Mouse (Mus musculus): ENCODE data around the gene Slc4a1. TPM values are rescaled to one million over a fixed set of nuclear protein-coding genes. Genes with fewer than 3 reads are reported as not detected.

The Slc4a1 gene
- polyA plus RNA-seq, 1 experiment from 2014 or later, result 3.0 TPM

- WGBS, result 56% methylated on average over 4 of the region's 4 CpGs
Measured at GRCm38 (mm10) chr11:102341101-102341500, 24.9 kb downstream of the Slc4a1 start.

GRCm38 (mm10) chr11:102339624-102340023 lies 26.4 kb downstream of the Slc4a1 start:
- Histone ChIP-seq H3K9ac (ENCODE audit: low read depth, low read length) (no peak overlapping the region), H3K4me3 (ENCODE audit: low read length) (no peak overlapping the region), H3K4me2 (replicated peaks; ENCODE audit: low read depth, low read length) (no peak overlapping the region), H3K4me1 (ENCODE audit: control insufficient read depth, insufficient read depth, low read length) (no peaks in the 10 kb centered on the region), H3K9me3 (ENCODE audit: control insufficient read depth, low read length) (no peaks in the 10 kb centered on the region), H3K36me3 (ENCODE audit: control insufficient read depth, insufficient read depth, low read length) (no peaks in the 10 kb centered on the region), H3K27ac (ENCODE audit: low read depth, low read length) (no peak overlapping the region), H3K27me3 (ENCODE audit: control insufficient read depth, insufficient read depth, low read length) (no peaks in the 10 kb centered on the region)
- no peak for ATAC-seq (ENCODE audit: low FRiP score, low TSS enrichment)
- 70% methylated on average over 4 of the region's 4 CpGs for WGBS

More at GRCm38 (mm10) chr11:102341101-102341500, 24.9 kb downstream of the Slc4a1 start:
- Histone ChIP-seq H3K4me3 (ENCODE audit: low read length) (no peak overlapping the region), H3K27me3 (ENCODE audit: control insufficient read depth, insufficient read depth, low read length) (no peaks in the 10 kb centered on the region), H3K27ac (ENCODE audit: low read depth, low read length) (no peak overlapping the region), H3K9ac (ENCODE audit: low read depth, low read length) (no peak overlapping the region), H3K36me3 (ENCODE audit: control insufficient read depth, insufficient read depth, low read length) (no peaks in the 10 kb centered on the region), H3K4me1 (ENCODE audit: control insufficient read depth, insufficient read depth, low read length) (no peaks in the 10 kb centered on the region), H3K4me2 (replicated peaks; ENCODE audit: low read depth, low read length) (no peak overlapping the region), H3K9me3 (ENCODE audit: control insufficient read depth, low read length) (no peaks in the 10 kb centered on the region)
- ATAC-seq (ENCODE audit: low FRiP score, low TSS enrichment), result no peak

- 87% methylated on average over 11 of the region's 11 CpGs for WGBS
- H3K36me3 ChIP-seq (ENCODE audit: control insufficient read depth, insufficient read depth, low read length), result no peaks in the 10 kb centered on the region
- H3K27ac ChIP-seq (ENCODE audit: low read depth, low read length), result no peak overlapping the region
- no peaks in the 10 kb centered on the region for H3K27me3 ChIP-seq (ENCODE audit: control insufficient read depth, insufficient read depth, low read length)
- H3K4me2 ChIP-seq (replicated peaks; ENCODE audit: low read depth, low read length), result no peak overlapping the region
- H3K4me1 ChIP-seq (ENCODE audit: control insufficient read depth, insufficient read depth, low read length), result no peaks in the 10 kb centered on the region
- H3K9me3 ChIP-seq (ENCODE audit: control insufficient read depth, low read length), result no peaks in the 10 kb centered on the region
- no peak overlapping the region for H3K4me3 ChIP-seq (ENCODE audit: low read length)
- ATAC-seq (ENCODE audit: low FRiP score, low TSS enrichment), result no peak
- H3K9ac ChIP-seq (ENCODE audit: low read depth, low read length), result no peak overlapping the region
Measured at GRCm38 (mm10) chr11:102339195-102339594, 26.8 kb downstream of the Slc4a1 start.

- Histone ChIP-seq H3K36me3 (ENCODE audit: control insufficient read depth, insufficient read depth, low read length) (no peaks in the 10 kb centered on the region), H3K4me2 (replicated peaks; ENCODE audit: low read depth, low read length) (no peak overlapping the region), H3K27ac (ENCODE audit: low read depth, low read length) (no peak overlapping the region), H3K9me3 (ENCODE audit: control insufficient read depth, low read length) (no peaks in the 10 kb centered on the region), H3K27me3 (ENCODE audit: control insufficient read depth, insufficient read depth, low read length) (no peaks in the 10 kb centered on the region), H3K4me1 (ENCODE audit: control insufficient read depth, insufficient read depth, low read length) (no peaks in the 10 kb centered on the region), H3K4me3 (ENCODE audit: low read length) (no peak overlapping the region), H3K9ac (ENCODE audit: low read depth, low read length) (no peak overlapping the region)
- WGBS, result 28% methylated on average over 3 of the region's 3 CpGs
- no peak for ATAC-seq (ENCODE audit: low FRiP score, low TSS enrichment)
Measured at GRCm38 (mm10) chr11:102338561-102338960, 27.4 kb downstream of the Slc4a1 start.

- Histone ChIP-seq H3K27me3 (ENCODE audit: control insufficient read depth, insufficient read depth, low read length) (no peaks in the 10 kb centered on the region), H3K4me2 (replicated peaks; ENCODE audit: low read depth, low read length) (no peak overlapping the region), H3K27ac (ENCODE audit: low read depth, low read length) (no peak overlapping the region), H3K4me3 (ENCODE audit: low read length) (no peak overlapping the region), H3K9ac (ENCODE audit: low read depth, low read length) (no peak overlapping the region), H3K36me3 (ENCODE audit: control insufficient read depth, insufficient read depth, low read length) (no peaks in the 10 kb centered on the region), H3K9me3 (ENCODE audit: control insufficient read depth, low read length) (no peaks in the 10 kb centered on the region), H3K4me1 (ENCODE audit: control insufficient read depth, insufficient read depth, low read length) (no peaks in the 10 kb centered on the region)
- no peak for ATAC-seq (ENCODE audit: low FRiP score, low TSS enrichment)
- WGBS, result 39% methylated on average over 1 of the region's 1 CpGs
Measured at GRCm38 (mm10) chr11:102337921-102338320, 28.1 kb downstream of the Slc4a1 start.

- Histone ChIP-seq H3K27me3 (ENCODE audit: control insufficient read depth, insufficient read depth, low read length) (no peaks in the 10 kb centered on the region), H3K27ac (ENCODE audit: low read depth, low read length) (no peak overlapping the region), H3K4me3 (ENCODE audit: low read length) (no peak overlapping the region), H3K4me1 (ENCODE audit: control insufficient read depth, insufficient read depth, low read length) (no peaks in the 10 kb centered on the region), H3K4me2 (replicated peaks; ENCODE audit: low read depth, low read length) (no peak overlapping the region), H3K9me3 (ENCODE audit: control insufficient read depth, low read length) (no peaks in the 10 kb centered on the region), H3K36me3 (ENCODE audit: control insufficient read depth, insufficient read depth, low read length) (no peaks in the 10 kb centered on the region), H3K9ac (ENCODE audit: low read depth, low read length) (no peak overlapping the region)
- no peak for ATAC-seq (ENCODE audit: low FRiP score, low TSS enrichment)
- WGBS, result 82% methylated on average over 1 of the region's 1 CpGs
Measured at GRCm38 (mm10) chr11:102336191-102336590, 29.8 kb downstream of the Slc4a1 start.

- Histone ChIP-seq H3K9ac (ENCODE audit: low read depth, low read length) (no peak overlapping the region), H3K4me1 (ENCODE audit: control insufficient read depth, insufficient read depth, low read length) (no peaks in the 10 kb centered on the region), H3K9me3 (ENCODE audit: control insufficient read depth, low read length) (no peaks in the 10 kb centered on the region), H3K36me3 (ENCODE audit: control insufficient read depth, insufficient read depth, low read length) (no peaks in the 10 kb centered on the region), H3K27ac (ENCODE audit: low read depth, low read length) (no peak overlapping the region), H3K27me3 (ENCODE audit: control insufficient read depth, insufficient read depth, low read length) (no peaks in the 10 kb centered on the region), H3K4me2 (replicated peaks; ENCODE audit: low read depth, low read length) (no peak overlapping the region), H3K4me3 (ENCODE audit: low read length) (no peak overlapping the region)
- ATAC-seq (ENCODE audit: low FRiP score, low TSS enrichment), result no peak
- 33% methylated on average over 9 of the region's 9 CpGs for WGBS
Measured at GRCm38 (mm10) chr11:102334973-102335700, 30.9 kb downstream of the Slc4a1 start.

GRCm38 (mm10) chr11:102334010-102334409 lies 32.0 kb downstream of the Slc4a1 start:
- no peaks in the 10 kb centered on the region for H3K9me3 ChIP-seq (ENCODE audit: control insufficient read depth, low read length)
- no peak overlapping the region for H3K4me3 ChIP-seq (ENCODE audit: low read length)
- no peak overlapping the region for H3K4me2 ChIP-seq (replicated peaks; ENCODE audit: low read depth, low read length)
- H3K36me3 ChIP-seq (ENCODE audit: control insufficient read depth, insufficient read depth, low read length), result no peaks in the 10 kb centered on the region
- ATAC-seq (ENCODE audit: low FRiP score, low TSS enrichment), result no peak
- no peaks in the 10 kb centered on the region for H3K4me1 ChIP-seq (ENCODE audit: control insufficient read depth, insufficient read depth, low read length)
- no peaks in the 10 kb centered on the region for H3K27me3 ChIP-seq (ENCODE audit: control insufficient read depth, insufficient read depth, low read length)
- 73% methylated on average over 4 of the region's 4 CpGs for WGBS
- no peak overlapping the region for H3K9ac ChIP-seq (ENCODE audit: low read depth, low read length)
- H3K27ac ChIP-seq (ENCODE audit: low read depth, low read length), result no peak overlapping the region

GRCm38 (mm10) chr11:102333061-102333460 lies 32.9 kb downstream of the Slc4a1 start:
- H3K27ac ChIP-seq (ENCODE audit: low read depth, low read length), result no peak overlapping the region
- no peak overlapping the region for H3K4me2 ChIP-seq (replicated peaks; ENCODE audit: low read depth, low read length)
- H3K36me3 ChIP-seq (ENCODE audit: control insufficient read depth, insufficient read depth, low read length), result no peaks in the 10 kb centered on the region
- no peaks in the 10 kb centered on the region for H3K27me3 ChIP-seq (ENCODE audit: control insufficient read depth, insufficient read depth, low read length)
- no peak overlapping the region for H3K4me3 ChIP-seq (ENCODE audit: low read length)
- ATAC-seq (ENCODE audit: low FRiP score, low TSS enrichment), result no peak
- H3K9me3 ChIP-seq (ENCODE audit: control insufficient read depth, low read length), result no peaks in the 10 kb centered on the region
- H3K9ac ChIP-seq (ENCODE audit: low read depth, low read length), result no peak overlapping the region
- no peaks in the 10 kb centered on the region for H3K4me1 ChIP-seq (ENCODE audit: control insufficient read depth, insufficient read depth, low read length)

All from kidney, embryonic 14.5 days (tissue).